Mouse (Mus musculus) cerebellum, adult 2 months (tissue): ENCODE results near the gene Hdac10. TPM values are rescaled to one million over a fixed set of nuclear protein-coding genes. Genes with fewer than 3 reads are reported as not detected.
A peak's percentile ranks its signal among the peaks of the same experiment; 100 is the strongest.

ENCODE experiments used
- DNase-seq, 2 experiments: peaks; one replicate each; pipeline ENCODE4 v3.0.0; 2021
- H3K27ac ChIP-seq: fragments of 200-500 bp; 2 replicates; pipeline ENCODE4 v1.5.1; 2012; ENCODE audit warnings: low read length, control low read depth, inconsistent platforms; ENCODE audit not compliant: insufficient read depth
- H3K27me3 ChIP-seq: fragments of 200-500 bp; 2 replicates; pipeline ENCODE4 v1.6.1; 2012; ENCODE audit warnings: inconsistent platforms, mild to moderate bottlenecking, low read length, moderate library complexity; ENCODE audit not compliant: control insufficient read depth, insufficient read depth
- H3K4me1 ChIP-seq: fragments of 200-500 bp; 2 replicates; pipeline ENCODE4 v1.6.1; 2011; ENCODE audit warnings: low read length; ENCODE audit not compliant: control insufficient read depth, insufficient read depth
- H3K4me3 ChIP-seq: fragments of 200-500 bp; replicated peaks from 2 replicates; pipeline ENCODE3; 2011; ENCODE audit warnings: mild to moderate bottlenecking, low read depth, low read length, control low read depth; ENCODE audit not compliant: insufficient read depth
- CTCF ChIP-seq: fragments of 200-500 bp; IDR thresholded peaks from 2 replicates; pipeline ENCODE4 v1.5.1; 2011; ENCODE audit warnings: low read depth, mild to moderate bottlenecking, control low read depth, low read length, moderate library complexity, borderline replicate concordance; ENCODE audit not compliant: insufficient read depth
- POLR2A ChIP-seq: fragments of 200-500 bp; IDR thresholded peaks from 2 replicates; pipeline ENCODE4 v1.6.1; 2011; ENCODE audit warnings: low read length, control low read depth, borderline replicate concordance; ENCODE audit not compliant: insufficient read depth
- WGBS: fragments of 180-500 bp; shearing (Covaris S2); methylation state at CpG from one replicate; pipeline ENCODE4 v1.1.7; 2018; 5-methylcytosine and 5-hydroxymethylcytosine counted together
- polyA plus RNA-seq: library from polyadenylated mRNA; depleted of rRNA; stranded (reverse); fragments of >200 nt; gene quantifications from 2 replicates; pipeline ENCODE4 v1.2.3, GENCODE M21; 2012

The Hdac10 gene
- polyA plus RNA-seq, 1 experiment: 31.4 TPM

DNA sequence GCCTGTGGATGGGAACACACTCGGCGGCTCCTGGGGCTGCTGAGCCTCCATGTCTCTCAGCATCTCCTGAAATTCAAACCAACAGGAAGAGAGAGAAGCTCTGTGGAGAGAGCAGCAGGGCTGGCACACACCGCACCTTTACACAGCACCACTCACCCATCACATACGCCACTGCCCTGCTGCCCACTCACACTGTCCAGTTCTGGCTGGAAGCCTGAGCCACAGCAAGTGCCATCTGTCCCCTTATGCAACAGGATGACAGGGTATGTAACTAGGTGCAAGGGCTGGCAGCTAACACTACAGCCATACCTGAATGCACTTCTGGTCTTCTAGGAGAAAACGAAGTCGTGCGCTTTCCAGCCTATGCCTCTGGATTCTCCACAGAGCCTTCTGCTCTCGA is 24.1 kb downstream of the Hdac10 start:
- Histone ChIP-seq H3K27me3 (no peaks in the 10 kb centered on the region), H3K4me3 (peak overlapping the region; percentile 6), H3K27ac (peak overlapping the region; percentile 91), H3K4me1 (peaks cover 76% of the 10 kb centered on the region)
- WGBS: 7% methylated on average over 8 of the region's 8 CpGs
- TF ChIP-seq CTCF (no peak), POLR2A (0 out of 2 replicates have a peak, but pooled peaks have one; percentile 20)
- DNase-seq: peak; percentile 96 to 98

DNA sequence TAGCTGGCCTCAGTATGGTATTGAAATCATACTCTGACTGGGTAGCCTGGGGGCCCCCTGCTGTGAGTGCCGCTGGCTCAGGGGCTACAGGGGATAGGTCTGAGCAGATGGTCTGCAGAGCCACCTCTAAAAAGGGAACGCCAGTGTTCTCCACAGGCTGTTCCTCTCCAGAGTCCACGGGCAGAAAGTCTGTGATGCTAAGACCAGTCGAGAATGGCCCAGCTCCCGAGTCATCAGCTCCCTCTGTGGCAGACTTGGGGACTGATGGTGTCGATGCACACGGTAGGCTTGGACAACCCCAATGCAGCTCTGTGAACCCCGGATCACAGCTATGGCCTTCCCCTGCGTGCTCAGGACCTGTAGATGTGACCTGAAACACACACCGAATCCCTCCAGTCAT is 24.6 kb downstream of the Hdac10 start:
- H3K27me3 ChIP-seq: no peaks in the 10 kb centered on the region
- TF ChIP-seq POLR2A (no peak), CTCF (peak; percentile 43; the same call in 1 of the 2 replicates)
- peaks cover 76% of the 10 kb centered on the region for H3K4me1 ChIP-seq
- WGBS: 10% methylated on average over 10 of the region's 10 CpGs
- DNase-seq: peak in 1 of 2 experiments; percentile 79
- peak overlapping the region; percentile 91 for H3K27ac ChIP-seq
- peak overlapping the region; percentile 6 for H3K4me3 ChIP-seq

DNA sequence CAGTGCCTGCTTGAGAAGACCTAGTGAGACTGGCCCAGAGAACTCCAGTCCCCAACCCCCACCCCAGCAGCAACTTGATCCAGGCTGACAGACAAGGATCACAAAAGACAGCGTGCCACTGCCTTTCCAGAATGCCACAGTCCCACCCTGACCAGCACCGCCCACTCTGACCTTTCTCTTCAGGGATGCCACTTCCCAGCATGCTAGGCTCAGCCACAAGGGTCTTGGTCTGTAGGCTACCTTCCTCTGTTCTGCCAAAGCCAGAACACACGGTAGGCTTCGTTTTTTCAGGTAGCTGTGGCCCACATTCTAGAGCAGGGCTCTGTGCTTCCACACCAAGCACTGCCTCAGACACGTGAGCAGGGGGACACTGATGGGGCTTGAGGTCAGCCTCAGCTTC is 25.9 kb downstream of the Hdac10 start:
- DNase-seq: no peak
- TF ChIP-seq CTCF (no peak), POLR2A (0 out of 2 replicates have a peak, but pooled peaks have one; percentile 20)
- 39% methylated on average over 5 of the region's 5 CpGs for WGBS
- Histone ChIP-seq H3K4me3 (no peak overlapping the region), H3K27ac (peak overlapping the region; percentile 91), H3K4me1 (peaks cover 83% of the 10 kb centered on the region), H3K27me3 (no peaks in the 10 kb centered on the region)

DNA sequence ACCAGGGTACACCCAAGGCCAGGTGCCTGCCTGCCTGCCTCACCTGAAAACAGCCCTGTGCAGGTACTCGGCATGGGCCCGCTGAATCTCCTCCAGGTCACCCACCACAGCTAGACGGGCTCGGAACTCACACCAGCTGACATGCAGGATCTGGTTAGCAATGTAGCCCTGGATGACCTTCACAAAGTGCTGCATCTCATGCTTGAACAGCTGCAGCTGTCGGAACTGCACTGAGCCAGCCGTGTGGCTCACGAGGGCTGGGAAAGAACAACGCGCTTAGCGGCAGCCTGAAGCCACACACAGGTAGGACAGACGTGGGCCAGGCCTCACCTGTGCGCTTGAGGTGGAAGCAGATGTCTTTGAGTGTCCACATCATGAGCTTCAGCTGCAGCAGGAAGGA is 27.7 kb downstream of the Hdac10 start:
- Histone ChIP-seq H3K4me3 (no peak overlapping the region), H3K27ac (peak overlapping the region; percentile 91), H3K27me3 (no peaks in the 10 kb centered on the region), H3K4me1 (peaks cover 79% of the 10 kb centered on the region)
- 58% methylated on average over 12 of the region's 12 CpGs for WGBS
- no peak for TF ChIP-seq CTCF
- TF ChIP-seq POLR2A: no peak
- no peak for DNase-seq

DNA sequence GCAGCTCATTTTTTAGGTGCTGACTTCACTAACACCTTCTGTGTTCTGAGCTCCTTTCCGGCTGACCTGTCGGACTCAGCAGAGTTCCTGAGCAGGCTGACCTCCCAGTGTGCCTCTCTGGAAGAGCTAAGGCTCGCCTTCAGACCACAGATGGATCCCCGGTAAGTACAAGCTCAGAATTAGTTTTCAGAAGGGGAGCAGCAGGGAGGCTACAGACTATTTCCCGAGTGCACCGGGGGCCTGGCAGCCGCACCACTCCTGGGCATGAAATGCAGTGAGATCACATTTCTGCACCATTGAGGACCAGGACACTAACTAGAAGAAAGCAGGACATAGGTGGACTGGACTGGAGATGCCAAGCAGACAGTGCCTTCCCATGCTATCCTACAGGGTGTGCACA is 29.9 kb downstream of the Hdac10 start:
- TF ChIP-seq CTCF (no peak), POLR2A (no peak; the same call in 1 of the 2 replicates)
- 8% methylated on average over 7 of the region's 7 CpGs for WGBS
- Histone ChIP-seq H3K27ac (peak overlapping the region; percentile 12), H3K4me1 (peaks cover 64% of the 10 kb centered on the region), H3K27me3 (no peaks in the 10 kb centered on the region), H3K4me3 (no peak overlapping the region)
- DNase-seq: peak; percentile 72 to 88

DNA sequence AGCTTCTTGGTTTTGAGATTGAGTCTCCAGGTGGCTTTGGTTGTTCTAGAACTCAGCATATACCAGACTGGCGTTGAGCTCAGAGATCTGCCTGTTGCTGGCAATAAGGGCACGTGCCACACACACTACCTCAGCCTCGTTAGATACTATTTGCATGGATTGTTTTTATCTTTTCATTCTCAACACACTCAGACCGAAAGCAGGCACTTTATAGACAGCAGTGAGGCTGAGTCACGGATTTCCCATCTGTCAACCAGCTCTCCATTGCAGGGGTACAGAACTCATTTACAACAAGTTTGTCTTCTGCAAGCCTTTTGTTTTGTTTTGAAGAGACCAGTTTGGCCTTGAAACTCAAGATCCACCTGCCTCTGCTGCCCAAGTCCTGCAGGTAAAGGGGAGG is 31.1 kb downstream of the Hdac10 start:
- no peak overlapping the region for H3K4me3 ChIP-seq
- TF ChIP-seq POLR2A (no peak), CTCF (no peak)
- H3K27me3 ChIP-seq: no peaks in the 10 kb centered on the region
- peaks cover 59% of the 10 kb centered on the region for H3K4me1 ChIP-seq
- WGBS: 47% methylated on average over 5 of the region's 5 CpGs
- H3K27ac ChIP-seq: peak overlapping the region; percentile 64
- no peak for DNase-seq

DNA sequence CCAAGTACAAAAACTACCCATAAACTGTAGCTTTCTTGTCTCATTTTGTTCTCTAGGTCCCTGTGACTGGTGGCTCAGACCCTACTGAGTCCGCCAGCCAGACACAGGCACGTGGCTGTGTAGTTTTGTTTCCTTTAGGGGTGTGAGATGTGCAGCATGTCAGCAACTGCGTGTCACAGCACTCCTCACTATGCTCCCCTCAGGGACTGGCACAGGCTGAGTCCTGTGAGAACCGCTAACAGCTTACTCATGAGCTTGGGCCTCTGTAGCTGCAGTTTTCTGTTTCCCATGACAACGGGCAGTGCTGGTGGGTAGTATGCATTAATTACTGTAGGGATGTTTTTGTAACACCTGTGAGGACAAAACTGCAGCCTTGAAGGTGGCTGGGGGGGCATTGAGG is 36.3 kb downstream of the Hdac10 start:
- 61% methylated on average over 5 of the region's 5 CpGs for WGBS
- Histone ChIP-seq H3K27ac (no peak overlapping the region), H3K27me3 (no peaks in the 10 kb centered on the region), H3K4me1 (peaks cover 15% of the 10 kb centered on the region), H3K4me3 (no peak overlapping the region)
- DNase-seq: no peak
- TF ChIP-seq CTCF: no peak
- TF ChIP-seq POLR2A: no peak

DNA sequence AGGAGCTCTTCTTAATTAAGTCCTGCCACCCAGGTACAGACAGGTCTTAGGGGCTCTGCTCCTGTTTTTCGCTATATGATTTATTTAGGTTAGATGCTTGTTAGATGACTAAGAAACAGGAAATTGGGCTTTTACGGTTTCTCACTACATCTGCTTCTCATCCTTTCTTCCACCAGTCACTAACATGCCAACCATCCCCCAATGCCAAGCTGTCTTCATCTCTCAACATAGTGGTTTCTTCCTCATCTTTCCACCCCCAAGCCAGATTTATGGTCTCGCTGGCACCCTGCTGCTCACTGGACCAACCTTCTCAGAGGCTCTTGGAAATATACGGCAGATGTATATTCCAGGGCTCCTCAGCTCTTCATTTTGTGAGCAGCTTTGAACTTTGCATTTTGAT is 37.8 kb downstream of the Hdac10 start:
- 56% methylated on average over 4 of the region's 4 CpGs for WGBS
- TF ChIP-seq POLR2A (no peak), CTCF (no peak)
- H3K4me3 ChIP-seq: no peak overlapping the region
- no peak overlapping the region for H3K27ac ChIP-seq
- DNase-seq: no peak
- peaks cover 12% of the 10 kb centered on the region for H3K4me1 ChIP-seq
- no peaks in the 10 kb centered on the region for H3K27me3 ChIP-seq
